Mouse (Mus musculus) embryonic facial prominence, embryonic 14.5 days (tissue): ENCODE measurements around the gene Prmt7. TPM values are rescaled to one million over a fixed set of nuclear protein-coding genes. Genes with fewer than 3 reads are reported as not detected.

Experiments used
- ATAC-seq: fragments of 200-750 bp; cut with Nextera tagmentation; 2 replicates; pipeline ENCODE4 v1.8.0; 2017; ENCODE audit warnings: low read depth, moderate number of reproducible peaks, moderate TSS enrichment
- DNase-seq: peaks from one replicate; pipeline ENCODE4 v3.0.0-alpha.2; 2015; ENCODE audit warnings: low spot score
- H3K27ac ChIP-seq: fragments of 300-500 bp; sonication (generic); replicated peaks from 2 replicates; pipeline ENCODE4 v1.5.1; 2014; ENCODE audit warnings: low read depth, mild to moderate bottlenecking, low read length, moderate library complexity
- H3K27me3 ChIP-seq: fragments of 300-500 bp; sonication (generic); replicated peaks from 2 replicates; pipeline ENCODE4 v1.6.1; 2014; ENCODE audit warnings: low read length; ENCODE audit not compliant: control insufficient read depth, insufficient read depth
- H3K36me3 ChIP-seq: fragments of 300-500 bp; sonication (generic); 2 replicates; pipeline ENCODE4 v1.6.1; 2014; ENCODE audit warnings: low read length, mixed read lengths; ENCODE audit not compliant: control insufficient read depth, insufficient read depth
- H3K4me1 ChIP-seq: fragments of 300-500 bp; sonication (generic); 2 replicates; pipeline ENCODE4 v1.6.1; 2014; ENCODE audit warnings: antibody characterized with exemption, low read length; ENCODE audit not compliant: control insufficient read depth, insufficient read depth
- H3K4me2 ChIP-seq: fragments of 300-500 bp; sonication (generic); 2 replicates; pipeline ENCODE4 v1.6.1; 2014; ENCODE audit warnings: low read depth, mild to moderate bottlenecking, low read length, moderate library complexity, mixed read lengths
- H3K4me3 ChIP-seq: fragments of 300-500 bp; sonication (generic); 2 replicates; pipeline ENCODE4 v1.5.1; 2014; ENCODE audit warnings: low read depth, mild to moderate bottlenecking, low read length
- H3K9ac ChIP-seq: fragments of 300-500 bp; sonication (generic); 2 replicates; pipeline ENCODE4 v1.6.1; 2014; ENCODE audit warnings: low read depth, mild to moderate bottlenecking, low read length, moderate library complexity, mixed read lengths
- H3K9me3 ChIP-seq: fragments of 300-500 bp; sonication (generic); 2 replicates; pipeline ENCODE4 v1.6.1; 2016; ENCODE audit warnings: low read length; ENCODE audit not compliant: control insufficient read depth
- WGBS: fragments of 180-500 bp; shearing (Covaris S2); extraction: QIAGEN DNeasy Blood & Tissue Kit; methylation state at CpG from one replicate; pipeline ENCODE4 v1.1.7; 2014; 5-methylcytosine and 5-hydroxymethylcytosine counted together
- polyA plus RNA-seq: library from polyadenylated mRNA; unstranded; fragments of >200 nt; fragmentation: Nextera tagmentation; extraction: Ambion mirVana; gene quantifications from 2 replicates; pipeline ENCODE4 v1.2.1, GENCODE M21; 2014

Prmt7 gene
- polyA plus RNA-seq: 38.7 and 47.6 TPM in 2 replicates

- no peaks in the 10 kb centered on the region for H3K9me3 ChIP-seq
- WGBS: under 1% methylated on average over 44 of the region's 52 CpGs
- peak within 1 kb of the TSS; percentile 95 for H3K27ac ChIP-seq
- H3K36me3 ChIP-seq: peaks cover 54% of the 10 kb centered on the region
- ATAC-seq (peak; percentile 99), DNase-seq (peak; percentile 98)
- no peaks in the 10 kb centered on the region for H3K27me3 ChIP-seq
- H3K4me1 ChIP-seq: 0 out of 2 replicates have a peak, but pooled peaks cover 11% of the 10 kb centered on the region
- H3K9ac ChIP-seq: peak within 1 kb of the TSS; percentile 87
- H3K4me2 ChIP-seq: peak within 1 kb of the TSS; percentile 74
- H3K4me3 ChIP-seq: peak within 1 kb of the TSS; percentile 79
Measured at GRCm38 (mm10) chr8:106210821-106211345, at the start of gene Prmt7, which contains the start of gene Slc7a6os. Gene Prmt7, plus strand, starts transcription at chr8:106210936. Gene Slc7a6os, minus strand, starts transcription at chr8:106210935.

DNA sequence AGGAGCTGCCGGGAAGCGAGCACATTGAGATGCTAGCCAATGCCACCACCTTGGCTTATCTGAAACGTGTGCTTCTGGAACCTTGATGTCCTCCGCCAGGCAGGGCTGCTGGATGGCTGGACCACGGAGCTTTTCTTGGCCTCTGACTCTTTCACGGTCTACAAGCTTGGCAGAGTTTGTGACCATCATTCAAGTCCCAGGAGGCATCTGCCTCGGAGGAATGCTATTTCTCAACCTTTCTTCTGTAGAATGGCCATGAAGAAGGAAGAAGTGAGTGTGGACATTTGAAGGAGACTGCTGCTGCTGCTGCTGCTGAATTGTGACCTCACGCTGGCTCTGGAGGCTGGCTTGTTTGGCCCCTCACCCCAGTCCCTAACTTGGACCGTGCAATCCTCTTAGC, 47.5 kb upstream of the Prmt7 start:
- H3K9ac ChIP-seq: no peak overlapping the region
- no peaks in the 10 kb centered on the region for H3K4me1 ChIP-seq
- no peak for ATAC-seq
- H3K4me3 ChIP-seq: no peak overlapping the region
- no peak overlapping the region for H3K4me2 ChIP-seq
- 89% methylated on average over 9 of the region's 9 CpGs for WGBS
- H3K27me3 ChIP-seq: no peaks in the 10 kb centered on the region
- no peak for DNase-seq
- H3K9me3 ChIP-seq: no peaks in the 10 kb centered on the region
- no peak overlapping the region for H3K27ac ChIP-seq
- H3K36me3 ChIP-seq: peaks cover 42% of the 10 kb centered on the region

DNA sequence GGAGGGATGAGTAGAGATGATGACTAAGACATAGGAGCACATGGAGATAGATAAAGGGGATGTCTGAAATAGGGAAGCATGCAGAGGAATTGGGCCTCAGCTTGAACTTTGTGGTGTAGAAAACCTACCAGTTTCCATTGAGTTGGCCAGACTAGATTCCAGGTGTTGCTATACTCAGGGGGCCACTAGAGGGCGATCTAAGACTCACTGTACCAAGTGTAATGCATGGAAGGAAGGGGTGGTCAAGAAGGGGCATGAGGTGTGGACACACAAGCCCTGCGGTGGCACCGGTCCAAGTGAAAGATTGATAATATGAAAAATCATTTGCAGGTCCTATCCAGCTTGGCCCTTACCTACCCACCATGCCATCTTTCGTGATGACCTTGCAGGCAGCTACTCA, 45.3 kb upstream of the Prmt7 start:
- Histone ChIP-seq H3K9ac (no peak overlapping the region), H3K4me2 (no peak overlapping the region), H3K36me3 (peaks cover 37% of the 10 kb centered on the region), H3K4me1 (no peaks in the 10 kb centered on the region), H3K27ac (no peak overlapping the region), H3K27me3 (no peaks in the 10 kb centered on the region), H3K9me3 (no peaks in the 10 kb centered on the region), H3K4me3 (no peak overlapping the region)
- DNase-seq (peak; percentile 55), ATAC-seq (no peak)
- 47% methylated on average over 4 of the region's 4 CpGs for WGBS

DNA sequence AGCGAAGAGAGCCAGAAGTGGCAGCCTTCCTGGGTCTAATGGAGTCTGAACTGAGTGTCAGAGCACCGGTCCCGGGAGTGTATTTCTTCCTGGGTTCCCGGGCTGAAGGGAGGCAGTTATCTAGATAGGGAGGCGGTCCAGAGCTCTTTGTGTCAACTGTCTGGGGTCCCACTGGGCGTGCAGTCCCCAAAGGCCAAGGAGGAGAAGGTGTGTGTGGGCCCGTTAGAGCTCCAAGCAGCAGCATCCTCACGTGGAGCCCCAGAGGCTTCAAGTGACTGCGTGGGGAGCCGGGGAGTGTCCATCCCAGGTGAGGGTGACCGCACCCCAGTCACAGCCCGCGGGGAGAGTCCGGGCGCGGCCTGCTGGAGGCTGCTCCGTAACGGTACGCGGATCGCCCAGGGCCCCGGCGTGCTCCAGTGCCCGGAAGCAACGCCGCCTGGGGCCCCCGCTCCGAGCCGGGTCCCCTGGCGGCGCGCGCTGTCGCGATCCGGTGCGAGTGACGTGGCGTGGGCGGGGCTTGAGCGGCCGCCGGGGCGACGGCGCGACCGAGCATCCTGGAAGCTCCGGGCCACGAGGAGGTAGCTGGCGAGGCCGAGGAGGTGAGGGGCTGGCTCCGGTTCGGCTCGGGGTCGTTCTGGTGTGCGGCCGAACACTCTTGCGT, 42.2 kb upstream of the Prmt7 start, which contains the start of gene Slc7a6:
Gene Slc7a6, plus strand, starts transcription at position 502 of the 661 bp plus-strand sequence.
- peak within 1 kb of the TSS; percentile 83 for H3K27ac ChIP-seq
- peaks cover 11% of the 10 kb centered on the region; the same call in 1 of the 2 replicates for H3K36me3 ChIP-seq
- DNase-seq: peak; percentile 81
- H3K4me2 ChIP-seq: peak within 1 kb of the TSS; percentile 82
- H3K9ac ChIP-seq: peak within 1 kb of the TSS; percentile 82
- ATAC-seq: peak; percentile 89
- no peaks in the 10 kb centered on the region for H3K4me1 ChIP-seq
- H3K27me3 ChIP-seq: no peaks in the 10 kb centered on the region
- no peaks in the 10 kb centered on the region for H3K9me3 ChIP-seq
- whole genome bisulfite sequencing: 0% methylated on average over 27 of the region's 59 CpGs
- peak within 1 kb of the TSS; percentile 62 for H3K4me3 ChIP-seq

DNA sequence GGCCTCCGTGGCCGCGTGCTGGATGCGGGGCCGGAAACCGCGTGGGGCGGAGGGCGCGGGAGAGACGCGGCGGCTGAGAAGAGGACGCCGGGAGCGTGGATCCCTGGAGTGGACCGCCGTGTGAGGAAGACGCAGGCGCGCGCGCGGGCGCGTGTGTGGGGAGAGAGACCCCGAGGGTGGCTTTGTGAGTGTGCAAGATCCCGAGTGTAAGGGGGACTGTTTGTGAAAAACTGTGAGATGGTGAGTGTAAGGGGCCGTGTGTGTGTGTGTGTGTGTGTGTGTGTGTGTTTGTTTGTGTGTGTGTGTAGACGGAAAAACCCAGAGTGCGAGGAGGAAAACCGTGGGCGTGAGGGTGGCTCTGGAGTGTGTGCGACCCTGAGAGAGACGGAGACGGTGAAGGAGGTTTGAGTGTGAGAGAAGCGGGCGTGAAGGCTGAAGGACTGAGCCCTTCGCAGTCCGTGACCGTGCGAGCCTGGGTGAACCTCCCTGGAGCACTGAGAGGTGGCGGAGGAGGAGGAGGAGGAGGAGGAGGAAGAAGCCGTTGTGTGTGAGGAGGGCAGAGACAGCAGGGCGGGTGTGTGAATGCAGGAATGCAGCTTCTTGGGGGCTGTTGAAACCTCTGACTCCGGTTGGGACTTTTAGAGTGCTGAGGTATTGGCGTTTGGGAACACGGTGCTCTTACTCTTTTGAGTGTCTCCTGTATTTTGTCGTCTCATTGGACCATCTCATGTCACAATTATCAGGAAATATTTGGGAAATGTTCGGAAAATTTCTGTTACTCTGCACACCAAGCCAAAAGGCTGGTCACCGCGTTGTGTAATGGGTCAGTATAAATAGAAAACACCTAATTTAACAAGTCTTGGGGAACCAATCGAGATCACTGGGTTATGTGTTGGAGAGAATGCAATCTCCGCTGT, 41.5 kb upstream of the Prmt7 start:
- DNase-seq: peak; percentile 61
- H3K4me3 ChIP-seq: peak overlapping the region; percentile 62
- ATAC-seq: peak; percentile 69
- H3K9ac ChIP-seq: peak overlapping the region; percentile 82
- H3K27me3 ChIP-seq: no peaks in the 10 kb centered on the region
- no peaks in the 10 kb centered on the region for H3K9me3 ChIP-seq
- 1% methylated on average over 44 of the region's 54 CpGs for WGBS
- peaks cover 3% of the 10 kb centered on the region; the same call in 1 of the 2 replicates for H3K36me3 ChIP-seq
- no peaks in the 10 kb centered on the region for H3K4me1 ChIP-seq
- H3K27ac ChIP-seq: peak overlapping the region; percentile 83
- peak overlapping the region; percentile 82 for H3K4me2 ChIP-seq

DNA sequence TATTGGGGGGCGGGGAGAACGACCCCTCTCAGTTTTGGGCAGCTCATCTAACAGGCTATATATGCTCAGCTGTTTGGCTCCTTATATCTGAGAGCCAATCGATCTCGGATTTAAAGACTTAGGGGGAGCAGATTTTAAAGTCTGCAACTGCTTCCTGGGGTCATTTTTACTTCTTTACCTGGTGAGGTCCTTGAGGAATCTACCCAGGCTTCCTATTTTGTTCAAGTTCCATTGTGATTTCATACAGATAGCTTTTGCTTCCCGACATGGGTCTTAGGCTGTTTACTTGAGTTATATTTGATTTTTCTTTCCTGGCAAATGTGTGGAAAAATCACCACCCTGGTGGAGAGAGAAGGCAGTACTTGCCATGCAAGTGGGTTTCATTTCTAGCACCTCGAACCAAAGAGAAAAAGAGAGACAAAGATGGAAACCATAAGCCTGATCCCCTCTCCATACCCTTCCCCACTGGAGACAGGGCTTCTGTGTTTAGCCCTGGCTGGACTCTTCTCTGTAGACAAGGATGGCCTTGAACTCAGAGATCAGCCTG, 40.7 kb upstream of the Prmt7 start:
- H3K4me1 ChIP-seq: no peaks in the 10 kb centered on the region
- no peaks in the 10 kb centered on the region for H3K9me3 ChIP-seq
- peak overlapping the region; percentile 82 for H3K4me2 ChIP-seq
- no peak for ATAC-seq
- no peaks in the 10 kb centered on the region for H3K27me3 ChIP-seq
- 32% methylated on average over 6 of the region's 6 CpGs for WGBS
- H3K9ac ChIP-seq: peak overlapping the region; percentile 82
- peak overlapping the region; percentile 62 for H3K4me3 ChIP-seq
- no peak for DNase-seq
- no peaks in the 10 kb centered on the region for H3K36me3 ChIP-seq
- H3K27ac ChIP-seq: no peak overlapping the region; the same call in 1 of the 2 replicates

DNA sequence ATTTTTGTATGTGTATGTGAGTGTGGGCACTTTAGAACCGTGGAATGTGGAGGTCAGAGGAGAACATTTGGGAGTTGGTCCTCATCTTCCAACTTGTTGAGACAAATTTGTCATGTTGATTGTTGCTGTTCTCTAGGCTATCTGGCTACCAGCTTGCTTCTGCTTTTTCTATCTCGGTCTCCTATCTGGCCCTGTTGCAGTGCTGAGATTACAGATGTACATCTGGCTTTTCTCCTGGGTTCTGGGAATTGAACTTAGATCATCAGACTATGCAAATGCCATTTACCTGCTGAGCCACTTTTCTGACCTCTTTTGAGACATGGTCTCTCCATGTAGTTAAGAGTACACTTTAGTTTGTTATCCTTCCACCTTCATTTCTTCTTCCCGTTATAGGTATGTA, 37.2 kb upstream of the Prmt7 start:
- ATAC-seq (no peak), DNase-seq (no peak)
- no peaks in the 10 kb centered on the region for H3K4me1 ChIP-seq
- no peak overlapping the region for H3K4me3 ChIP-seq
- H3K27me3 ChIP-seq: no peaks in the 10 kb centered on the region
- no peak overlapping the region for H3K9ac ChIP-seq
- no peaks in the 10 kb centered on the region for H3K36me3 ChIP-seq
- H3K9me3 ChIP-seq: no peaks in the 10 kb centered on the region
- H3K27ac ChIP-seq: no peak overlapping the region
- 92% methylated on average over 3 of the region's 3 CpGs for WGBS
- no peak overlapping the region for H3K4me2 ChIP-seq

- peak; percentile 70 for DNase-seq
Measured at GRCm38 (mm10) chr8:106176891-106177290, 33.8 kb upstream of the Prmt7 start.

More at GRCm38 (mm10) chr8:106176891-106177290, 33.8 kb upstream of the Prmt7 start:
- Histone ChIP-seq H3K27me3 (no peaks in the 10 kb centered on the region), H3K9ac (no peak overlapping the region), H3K9me3 (no peaks in the 10 kb centered on the region), H3K36me3 (peaks cover 14% of the 10 kb centered on the region; the same call in 1 of the 2 replicates), H3K4me3 (no peak overlapping the region), H3K27ac (no peak overlapping the region), H3K4me2 (no peak overlapping the region), H3K4me1 (no peaks in the 10 kb centered on the region)
- 0 out of 2 replicates have a peak, but pooled peaks have one; percentile 30 for ATAC-seq
- 29% methylated on average over 1 of the region's 1 CpGs for WGBS
